Mouse (Mus musculus): Measurements from ENCODE around the gene Gm19668.

DNA sequence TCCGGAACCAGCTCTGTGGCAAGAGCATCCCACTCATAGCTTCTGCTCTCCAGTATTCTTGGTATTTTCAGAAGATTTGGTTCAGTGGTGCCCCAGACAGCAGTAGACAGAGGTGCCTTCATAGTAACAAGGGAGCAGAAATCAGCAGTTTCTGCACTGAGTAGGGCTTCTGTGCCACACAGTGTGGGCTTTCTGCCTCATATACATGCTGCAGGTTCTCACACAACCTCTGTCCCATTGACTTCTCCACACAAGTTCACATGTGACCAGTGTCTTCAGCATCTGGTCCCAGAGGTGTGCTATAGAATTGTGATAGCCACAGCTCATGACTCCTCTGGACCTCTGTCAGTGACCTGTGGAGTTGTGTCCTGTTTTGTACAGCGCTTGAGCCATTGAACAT, 10.3 kb downstream of the Gm19668 start:
- no peak for TF ChIP-seq POLR2A (IDR thresholded peaks at IDR 0.05; ENCODE audit: control insufficient read depth, extremely low read depth, insufficient read depth, low read length, poor library complexity)
- no peak for TF ChIP-seq CTCF (IDR thresholded peaks at IDR 0.05; ENCODE audit: borderline replicate concordance, control insufficient read depth, extremely low read depth, insufficient read depth, low read length, poor library complexity)

Measured in thymus, adult 2 months (tissue).